Mouse (Mus musculus) kidney, adult 2 months (tissue): ENCODE measurements around the gene Xylt1. TPM values are rescaled to one million over a fixed set of nuclear protein-coding genes. Genes with fewer than 3 reads are reported as not detected.

Experiments used
- DNase-seq: peaks from one replicate; pipeline ENCODE4 v3.0.0; 2021
- H3K27ac ChIP-seq: fragments of 200-500 bp; 2 replicates; pipeline ENCODE4 v1.5.1; 2012; ENCODE audit warnings: low read depth, low read length, control low read depth, inconsistent platforms; ENCODE audit not compliant: insufficient read depth
- H3K27me3 ChIP-seq: fragments of 200-500 bp; replicated peaks from 2 replicates; pipeline ENCODE4 v1.6.1; 2012; ENCODE audit warnings: mild to moderate bottlenecking, moderate library complexity, low read length, inconsistent platforms; ENCODE audit not compliant: control insufficient read depth, insufficient read depth
- H3K36me3 ChIP-seq: fragments of 200-500 bp; 2 replicates; pipeline ENCODE4 v1.6.1; 2012; ENCODE audit warnings: mild to moderate bottlenecking, moderate library complexity, low read length, inconsistent platforms; ENCODE audit not compliant: control insufficient read depth, insufficient read depth
- H3K4me1 ChIP-seq: fragments of 200-500 bp; 2 replicates; pipeline ENCODE4 v1.6.1; 2011; ENCODE audit warnings: low read length; ENCODE audit not compliant: control insufficient read depth, insufficient read depth
- H3K4me3 ChIP-seq: fragments of 200-500 bp; 2 replicates; pipeline ENCODE4 v1.5.1; 2011; ENCODE audit warnings: mild to moderate bottlenecking, low read depth, low read length, control low read depth; ENCODE audit not compliant: insufficient read depth
- CTCF ChIP-seq: fragments of 200-500 bp; conservative IDR thresholded peaks from 2 replicates; pipeline ENCODE4 v1.5.1; 2011; ENCODE audit warnings: low read depth, mild to moderate bottlenecking, control low read depth, low read length, moderate library complexity, mixed read lengths; ENCODE audit not compliant: insufficient read depth, insufficient read length
- POLR2A ChIP-seq: fragments of 200-500 bp; IDR thresholded peaks from one replicate; pipeline ENCODE4 v1.6.1; 2011; ENCODE audit warnings: low read depth, low read length, control low read depth
- WGBS: fragments of 180-500 bp; shearing (Covaris S2); methylation state at CpG from one replicate; pipeline ENCODE4 v1.1.7; 2018; 5-methylcytosine and 5-hydroxymethylcytosine counted together
- polyA plus RNA-seq: library from polyadenylated mRNA; depleted of rRNA; stranded (reverse); fragments of >200 nt; gene quantifications from 2 replicates; pipeline ENCODE4 v1.2.3, GENCODE M21; 2012

Xylt1 gene
- polyA plus RNA-seq, 1 experiment = 6.1 TPM

GRCm38 (mm10) chr7:117571131-117571530 lies 190.4 kb downstream of the Xylt1 start:
- H3K36me3 ChIP-seq = no peaks in the 10 kb centered on the region
- no peak overlapping the region for H3K4me3 ChIP-seq
- H3K27me3 ChIP-seq = no peaks in the 10 kb centered on the region
- peak overlapping the region; percentile 42; the same call in 1 of the 2 replicates for H3K27ac ChIP-seq
- peaks cover 15% of the 10 kb centered on the region for H3K4me1 ChIP-seq
- WGBS = 69% methylated on average over 2 of the region's 2 CpGs
- no peak for DNase-seq
- TF ChIP-seq POLR2A = no peak
- no peak for TF ChIP-seq CTCF

GRCm38 (mm10) chr7:117571713-117572112 lies 190.9 kb downstream of the Xylt1 start:
- 26% methylated on average over 5 of the region's 5 CpGs for WGBS
- Histone ChIP-seq H3K27ac (0 out of 2 replicates have a peak overlapping the region, but pooled peaks have one; percentile 42), H3K27me3 (no peaks in the 10 kb centered on the region), H3K4me1 (peaks cover 15% of the 10 kb centered on the region), H3K4me3 (no peak overlapping the region), H3K36me3 (no peaks in the 10 kb centered on the region)
- no peak for TF ChIP-seq CTCF
- no peak for TF ChIP-seq POLR2A
- peak; percentile 78 for DNase-seq

- Histone ChIP-seq H3K27ac (no peak overlapping the region), H3K4me3 (no peak overlapping the region), H3K36me3 (no peaks in the 10 kb centered on the region), H3K27me3 (no peaks in the 10 kb centered on the region), H3K4me1 (peaks cover 15% of the 10 kb centered on the region)
- 34% methylated on average over 6 of the region's 6 CpGs for WGBS
- no peak for TF ChIP-seq CTCF
- no peak for TF ChIP-seq POLR2A
- DNase-seq = peak; percentile 68
Measured at GRCm38 (mm10) chr7:117573170-117573569, 192.4 kb downstream of the Xylt1 start.

- WGBS = 70% methylated on average over 4 of the region's 4 CpGs
- peaks cover 15% of the 10 kb centered on the region for H3K4me1 ChIP-seq
- H3K27me3 ChIP-seq = no peaks in the 10 kb centered on the region
- no peak overlapping the region for H3K4me3 ChIP-seq
- H3K27ac ChIP-seq = no peak overlapping the region
- TF ChIP-seq CTCF (no peak), POLR2A (no peak)
- H3K36me3 ChIP-seq = no peaks in the 10 kb centered on the region
- DNase-seq = no peak
Measured at GRCm38 (mm10) chr7:117575417-117575816, 194.6 kb downstream of the Xylt1 start.

- no peak for TF ChIP-seq CTCF
- TF ChIP-seq POLR2A = no peak
- H3K27me3 ChIP-seq = no peaks in the 10 kb centered on the region
- H3K4me1 ChIP-seq = peaks cover 6% of the 10 kb centered on the region; the same call in 1 of the 2 replicates
- WGBS = 92% methylated on average over 6 of the region's 6 CpGs
- no peak overlapping the region for H3K27ac ChIP-seq
- no peak for DNase-seq
- H3K36me3 ChIP-seq = no peaks in the 10 kb centered on the region
- H3K4me3 ChIP-seq = no peak overlapping the region
Measured at GRCm38 (mm10) chr7:117577035-117577434, 196.3 kb downstream of the Xylt1 start.

- no peaks in the 10 kb centered on the region for H3K36me3 ChIP-seq
- H3K27ac ChIP-seq = no peak overlapping the region
- TF ChIP-seq CTCF (no peak), POLR2A (no peak)
- no peaks in the 10 kb centered on the region for H3K27me3 ChIP-seq
- peaks cover 9% of the 10 kb centered on the region; the same call in 1 of the 2 replicates for H3K4me1 ChIP-seq
- no peak for DNase-seq
- WGBS = 64% methylated on average over 5 of the region's 5 CpGs
- H3K4me3 ChIP-seq = no peak overlapping the region
Measured at GRCm38 (mm10) chr7:117585164-117585563, 204.4 kb downstream of the Xylt1 start.

GRCm38 (mm10) chr7:117586811-117587210 lies 206.0 kb downstream of the Xylt1 start:
- no peak for DNase-seq
- no peaks in the 10 kb centered on the region for H3K27me3 ChIP-seq
- H3K27ac ChIP-seq = no peak overlapping the region
- peaks cover 13% of the 10 kb centered on the region; the same call in 1 of the 2 replicates for H3K4me1 ChIP-seq
- no peaks in the 10 kb centered on the region for H3K36me3 ChIP-seq
- TF ChIP-seq POLR2A (no peak), CTCF (no peak)
- no peak overlapping the region for H3K4me3 ChIP-seq

GRCm38 (mm10) chr7:117587234-117587929 lies 206.6 kb downstream of the Xylt1 start:
- WGBS = 86% methylated on average over 6 of the region's 6 CpGs
- no peaks in the 10 kb centered on the region for H3K36me3 ChIP-seq
- no peak overlapping the region for H3K27ac ChIP-seq
- peaks cover 13% of the 10 kb centered on the region; the same call in 1 of the 2 replicates for H3K4me1 ChIP-seq
- DNase-seq = no peak
- TF ChIP-seq POLR2A = no peak
- no peak for TF ChIP-seq CTCF
- no peaks in the 10 kb centered on the region for H3K27me3 ChIP-seq
- no peak overlapping the region for H3K4me3 ChIP-seq
